Mouse (Mus musculus) MEL (cell line): ENCODE results near the gene Agps.

Experiments used
- CHD1 ChIP-seq: IDR thresholded peaks from 2 replicates; pipeline ENCODE4 v1.6.1; 2012; ENCODE audit warnings: low read depth, mild to moderate bottlenecking, inconsistent platforms, low read length, improper control_type of control experiment
- CTCF ChIP-seq, 3 experiments: IDR thresholded peaks in 2 of 3; conservative IDR thresholded peaks in 1 of 3; 2 replicates each; pipeline ENCODE4 v1.5.1; 2011 to 2012; ENCODE audit warnings: low read length in 3 of 3, low read depth in 2 of 3, mild to moderate bottlenecking in 2 of 3, improper control_type of control experiment in 1 of 3, inconsistent platforms in 1 of 3, mixed read lengths in 1 of 3, moderate library complexity in 1 of 3; ENCODE audit not compliant: control insufficient read depth in 1 of 3, insufficient read depth in 1 of 3, poor library complexity in 1 of 3, severe bottlenecking in 1 of 3
- E2F4 ChIP-seq: IDR thresholded peaks from 2 replicates; pipeline ENCODE4 v1.6.1; 2011; ENCODE audit warnings: low read depth, low read length, improper control_type of control experiment, borderline replicate concordance
- JUND ChIP-seq: IDR thresholded peaks from 2 replicates; pipeline ENCODE4 v1.6.1; 2011; ENCODE audit warnings: low read depth, mild to moderate bottlenecking, improper control_type of control experiment, low read length
- MAX ChIP-seq: IDR thresholded peaks from 2 replicates; pipeline ENCODE4 v1.6.1; 2011; ENCODE audit warnings: low read length, improper control_type of control experiment
- NRF1 ChIP-seq: IDR thresholded peaks from 2 replicates; pipeline ENCODE4 v1.6.1; 2014; ENCODE audit warnings: low read depth, mild to moderate bottlenecking, inconsistent platforms, low read length, improper control_type of control experiment, moderate library complexity; ENCODE audit not compliant: poor library complexity, insufficient read depth, severe bottlenecking
- POLR2A ChIP-seq, 2 experiments: IDR thresholded peaks; 2 replicates each; pipeline ENCODE4 v1.6.1; 2011 to 2012; ENCODE audit warnings: low read length in 2 of 2, mild to moderate bottlenecking in 2 of 2, control low read depth in 1 of 2, improper control_type of control experiment in 1 of 2, low read depth in 1 of 2, moderate library complexity in 1 of 2; ENCODE audit not compliant: control insufficient read depth in 1 of 2, insufficient read depth in 1 of 2, poor library complexity in 1 of 2
- SMC3 ChIP-seq: IDR thresholded peaks from 2 replicates; pipeline ENCODE4 v1.6.1; 2011; ENCODE audit warnings: low read depth, low read length, improper control_type of control experiment
- TCF12 ChIP-seq: IDR thresholded peaks from 2 replicates; pipeline ENCODE4 v1.6.1; 2014; ENCODE audit warnings: low read depth, mild to moderate bottlenecking, inconsistent platforms, low read length, improper control_type of control experiment, moderate library complexity
- UBTF ChIP-seq: IDR thresholded peaks from 2 replicates; pipeline ENCODE4 v1.6.1; 2012; ENCODE audit warnings: low read depth, mild to moderate bottlenecking, inconsistent platforms, low read length, improper control_type of control experiment, moderate library complexity, borderline replicate concordance; ENCODE audit not compliant: insufficient read depth
- ZNF384 ChIP-seq: IDR thresholded peaks from 2 replicates; pipeline ENCODE4 v1.6.1; 2012; ENCODE audit warnings: low read depth, mild to moderate bottlenecking, inconsistent platforms, low read length, improper control_type of control experiment

DNA sequence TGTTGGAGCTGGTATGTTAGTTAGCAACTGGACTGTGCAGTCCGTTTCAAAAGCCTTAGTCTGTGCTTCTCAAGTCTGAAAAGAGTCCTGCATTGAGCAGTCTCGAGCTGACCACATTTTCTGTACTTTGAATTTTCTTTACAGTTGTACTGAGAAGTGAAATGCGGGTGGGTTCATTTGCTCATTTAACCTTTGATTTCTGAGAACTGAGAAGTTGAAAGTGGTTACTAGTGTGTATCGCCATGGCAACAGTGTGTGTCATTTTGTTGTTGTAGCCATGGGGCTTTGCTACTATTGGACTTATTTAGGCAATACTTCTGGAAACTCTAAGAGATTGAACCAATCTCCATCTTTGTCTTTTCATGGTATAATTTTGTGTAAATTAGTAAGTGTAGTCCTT is 60.0 kb downstream of the Agps start:
- TF ChIP-seq SMC3 (no peak), CHD1 (no peak), UBTF (no peak), CTCF (IDR thresholded peaks at IDR 0.05 in 2 of 3, conservative IDR thresholded peaks at IDR 0.05 in 1 of 3; ENCODE audit: control insufficient read depth in 1 of 3, insufficient read depth in 1 of 3, low read depth in 2 of 3, low read length in 3 of 3, poor library complexity in 1 of 3, severe bottlenecking in 1 of 3) (no peak), NRF1 (no peak), POLR2A (IDR thresholded peaks at IDR 0.05; ENCODE audit: control insufficient read depth in 1 of 2, insufficient read depth in 1 of 2, low read depth in 1 of 2, low read length in 2 of 2, poor library complexity in 1 of 2) (no peak), MAX (no peak), TCF12 (no peak), JUND (no peak), ZNF384 (no peak), E2F4 (no peak)
